Mouse (Mus musculus): ENCODE data around the gene Chn2. TPM values are rescaled to one million over a fixed set of nuclear protein-coding genes. Genes with fewer than 3 reads are reported as not detected.

The Chn2 gene
- 5.9 and 11.3 TPM in 2 replicates for polyA plus RNA-seq (2012; rRNA removed)

GRCm38 (mm10) chr6:54039357-54039804, at the start of gene Chn2:
Chn2 (plus strand) TSS chr6:54039554.
- no peak for DNase-seq (ENCODE audit: low read depth)

GRCm38 (mm10) chr6:53992386-53992785, 47.0 kb upstream of the Chn2 start:
- DNase-seq (ENCODE audit: low read depth): no peak

GRCm38 (mm10) chr6:53995519-53995918, 43.8 kb upstream of the Chn2 start:
- DNase-seq (ENCODE audit: low read depth): peak; percentile 38

GRCm38 (mm10) chr6:53996226-53996955, 43.0 kb upstream of the Chn2 start:
- DNase-seq (ENCODE audit: low read depth): peak; percentile 55

GRCm38 (mm10) chr6:54005302-54005701, 34.1 kb upstream of the Chn2 start:
- no peak for DNase-seq (ENCODE audit: low read depth)

- no peak for DNase-seq (ENCODE audit: low read depth)
These were observed 30.8 kb upstream of the Chn2 start for GRCm38 (mm10) chr6:54008448-54009120.

GRCm38 (mm10) chr6:54009293-54009692, 30.1 kb upstream of the Chn2 start:
- no peak for DNase-seq (ENCODE audit: low read depth)

- DNase-seq (ENCODE audit: low read depth): no peak
These were observed 29.0 kb upstream of the Chn2 start for GRCm38 (mm10) chr6:54010362-54010761.

GRCm38 (mm10) chr6:54012163-54012562, 27.2 kb upstream of the Chn2 start:
- no peak for DNase-seq (ENCODE audit: low read depth)

- DNase-seq (ENCODE audit: low read depth): no peak
These were observed 21.3 kb upstream of the Chn2 start for GRCm38 (mm10) chr6:54018038-54018437.

- no peak for DNase-seq (ENCODE audit: low read depth)
These were observed 20.5 kb upstream of the Chn2 start for GRCm38 (mm10) chr6:54018861-54019260.

- no peak for DNase-seq (ENCODE audit: low read depth)
These were observed 18.1 kb upstream of the Chn2 start for GRCm38 (mm10) chr6:54021123-54021789.

GRCm38 (mm10) chr6:54023846-54024245, 15.5 kb upstream of the Chn2 start:
- DNase-seq (ENCODE audit: low read depth): no peak

GRCm38 (mm10) chr6:54028706-54029105, 10.6 kb upstream of the Chn2 start:
- no peak for DNase-seq (ENCODE audit: low read depth)

GRCm38 (mm10) chr6:54030351-54030750, 9.0 kb upstream of the Chn2 start:
- no peak for DNase-seq (ENCODE audit: low read depth)

- DNase-seq (ENCODE audit: low read depth): no peak
These were observed 8.6 kb upstream of the Chn2 start for GRCm38 (mm10) chr6:54030776-54031175.

- DNase-seq (ENCODE audit: low read depth): no peak
These were observed 4.9 kb upstream of the Chn2 start for GRCm38 (mm10) chr6:54034471-54034870.

GRCm38 (mm10) chr6:54035548-54035947, 3.8 kb upstream of the Chn2 start:
- no peak for DNase-seq (ENCODE audit: low read depth)

GRCm38 (mm10) chr6:54038866-54039265, 488 bp upstream of the Chn2 start:
- no peak for DNase-seq (ENCODE audit: low read depth)

- no peak for DNase-seq (ENCODE audit: low read depth)
These were observed 572 bp downstream of the Chn2 start for GRCm38 (mm10) chr6:54039805-54040447.

- no peak for DNase-seq (ENCODE audit: low read depth)
These were observed 1.1 kb downstream of the Chn2 start for GRCm38 (mm10) chr6:54040448-54040844.

GRCm38 (mm10) chr6:54041386-54042043, 2.2 kb downstream of the Chn2 start:
- DNase-seq (ENCODE audit: low read depth): no peak
